Mouse (Mus musculus) testis, adult 2 months (tissue): ENCODE measurements around the gene Zkscan17.

Source experiments
- CTCF ChIP-seq: fragments of 200-500 bp; IDR thresholded peaks from 2 replicates; pipeline ENCODE4 v1.5.1; 2012; ENCODE audit warnings: low read depth, mild to moderate bottlenecking, inconsistent platforms, low read length, moderate library complexity; ENCODE audit not compliant: control insufficient read depth, insufficient read depth, insufficient replicate concordance
- POLR2A ChIP-seq: fragments of 200-500 bp; IDR thresholded peaks from 2 replicates; pipeline ENCODE4 v1.6.1; 2012; ENCODE audit warnings: low read depth, mild to moderate bottlenecking, inconsistent platforms, low read length, moderate library complexity; ENCODE audit not compliant: control insufficient read depth

DNA sequence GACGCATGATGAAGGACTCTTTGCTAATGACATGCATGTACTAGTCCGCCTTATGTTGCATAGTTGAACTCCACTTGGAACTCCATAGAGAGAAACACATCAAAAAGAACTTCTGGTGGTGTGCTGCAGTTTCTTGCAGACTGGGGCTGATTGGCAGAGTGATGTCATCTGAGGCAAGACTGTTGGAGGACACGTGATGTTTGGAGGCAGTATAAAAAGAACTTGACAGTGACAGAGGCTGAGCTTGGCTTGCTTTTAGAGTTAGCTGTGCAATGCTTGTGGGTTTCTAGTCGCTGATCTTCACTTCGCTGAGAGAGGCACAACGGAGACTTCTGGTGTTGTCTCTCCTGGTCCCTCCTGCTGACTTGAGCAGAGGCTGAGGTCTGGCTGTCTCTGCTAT, 49.3 kb downstream of the Zkscan17 start:
- TF ChIP-seq CTCF = no peak
- no peak for TF ChIP-seq POLR2A
